Mouse (Mus musculus) myocyte (in vitro differentiated cells): ENCODE results near the gene Fam43a.

Experiments
- CEBPB ChIP-seq: IDR thresholded peaks from 2 replicates; pipeline ENCODE4 v1.6.1; 2011; ENCODE audit warnings: mild to moderate bottlenecking, moderate library complexity; ENCODE audit not compliant: poor library complexity, insufficient read depth, severe bottlenecking
- E2F4 ChIP-seq: IDR thresholded peaks from one replicate; pipeline ENCODE4 v1.6.1; 2011; ENCODE audit warnings: mild to moderate bottlenecking, control low read depth, moderate library complexity; ENCODE audit not compliant: insufficient read depth
- MAX ChIP-seq: IDR thresholded peaks from one replicate; pipeline ENCODE4 v1.6.1; 2011; ENCODE audit warnings: low read depth, mild to moderate bottlenecking, control low read depth
- MYOD1 ChIP-seq, 3 experiments: IDR thresholded peaks; one replicate each; pipeline ENCODE4 v1.6.1; 2011; ENCODE audit warnings: control low read depth in 2 of 3, low read depth in 2 of 3, mild to moderate bottlenecking in 2 of 3, moderate library complexity in 1 of 3; ENCODE audit not compliant: insufficient read length in 2 of 3, control insufficient read depth in 1 of 3
- MYOG ChIP-seq, 3 experiments: IDR thresholded peaks; one replicate each; pipeline ENCODE4 v1.6.1; 2011; ENCODE audit warnings: control low read depth in 2 of 3, low read depth in 2 of 3, mild to moderate bottlenecking in 2 of 3; ENCODE audit not compliant: insufficient read length in 2 of 3, control insufficient read depth in 1 of 3, insufficient read depth in 1 of 3
- POLR2A ChIP-seq: IDR thresholded peaks from one replicate; pipeline ENCODE4 v1.6.1; 2011; ENCODE audit warnings: low read depth, mild to moderate bottlenecking, control low read depth, moderate library complexity; ENCODE audit not compliant: insufficient read length
- POLR2AphosphoS2 ChIP-seq: IDR thresholded peaks from one replicate; pipeline ENCODE4 v1.6.1; 2011; ENCODE audit warnings: low read depth, control low read depth; ENCODE audit not compliant: insufficient read length
- REST ChIP-seq: IDR thresholded peaks from one replicate; pipeline ENCODE4 v1.6.1; 2011; ENCODE audit warnings: mild to moderate bottlenecking, control low read depth, moderate library complexity; ENCODE audit not compliant: insufficient read depth, insufficient read length
- SRF ChIP-seq: IDR thresholded peaks from one replicate; pipeline ENCODE4 v1.6.1; 2011; ENCODE audit warnings: low read depth; ENCODE audit not compliant: control insufficient read depth, insufficient read length
- TCF12 ChIP-seq: IDR thresholded peaks from one replicate; pipeline ENCODE4 v1.6.1; 2011; ENCODE audit warnings: mild to moderate bottlenecking, control low read depth; ENCODE audit not compliant: poor library complexity, insufficient read depth, severe bottlenecking
- TCF3 ChIP-seq: IDR thresholded peaks from one replicate; pipeline ENCODE4 v1.6.1; 2011; ENCODE audit warnings: low read depth, control low read depth; ENCODE audit not compliant: insufficient read length
- USF1 ChIP-seq: IDR thresholded peaks from one replicate; pipeline ENCODE4 v1.6.1; 2011; ENCODE audit warnings: low read depth, mild to moderate bottlenecking, control low read depth, moderate library complexity

- TF ChIP-seq E2F4: no peak
- no peak for TF ChIP-seq POLR2AphosphoS2
- no peak for TF ChIP-seq POLR2A
- TF ChIP-seq REST: no peak
- no peak for TF ChIP-seq TCF12
- TF ChIP-seq MAX: no peak
- no peak for TF ChIP-seq TCF3
- TF ChIP-seq SRF: no peak
- no peak for TF ChIP-seq USF1
- TF ChIP-seq CEBPB: no peak
- no peak for TF ChIP-seq MYOG (IDR thresholded peaks at IDR 0.05; ENCODE audit: control insufficient read depth in 1 of 3, insufficient read depth in 1 of 3, insufficient read length in 2 of 3, low read depth in 2 of 3)
- no peak for TF ChIP-seq MYOD1 (IDR thresholded peaks at IDR 0.05; ENCODE audit: control insufficient read depth in 1 of 3, insufficient read length in 2 of 3, low read depth in 2 of 3)
Measured at GRCm38 (mm10) chr16:30623645-30624044, 24.1 kb downstream of the Fam43a start.
